Mouse (Mus musculus) heart, embryonic 12.5 days (tissue): Measurements from ENCODE around the gene Lars2. TPM values are rescaled to one million over a fixed set of nuclear protein-coding genes. Genes with fewer than 3 reads are reported as not detected.

ENCODE experiments used
- ATAC-seq: fragments of 200-750 bp; cut with Nextera tagmentation; 2 replicates; pipeline ENCODE4 v1.8.0; 2017; ENCODE audit warnings: moderate TSS enrichment, moderate library complexity; ENCODE audit not compliant: insufficient number of reproducible peaks, low FRiP score
- H3K27ac ChIP-seq: fragments of 300-500 bp; sonication (generic); 2 replicates; pipeline ENCODE4 v1.5.1; 2016; ENCODE audit warnings: mild to moderate bottlenecking, moderate library complexity; ENCODE audit not compliant: poor library complexity, severe bottlenecking
- H3K27me3 ChIP-seq: fragments of 300-500 bp; sonication (generic); replicated peaks from 2 replicates; pipeline ENCODE4 v1.6.1; 2016; ENCODE audit warnings: mild to moderate bottlenecking, moderate library complexity
- H3K36me3 ChIP-seq: fragments of 300-500 bp; sonication (generic); 2 replicates; pipeline ENCODE4 v1.6.1; 2016; ENCODE audit warnings: mild to moderate bottlenecking, moderate library complexity
- H3K4me1 ChIP-seq: fragments of 300-500 bp; sonication (generic); replicated peaks from 2 replicates; pipeline ENCODE4 v1.6.1; 2016; ENCODE audit warnings: mild to moderate bottlenecking
- H3K4me2 ChIP-seq: fragments of 300-500 bp; sonication (generic); 2 replicates; pipeline ENCODE4 v1.6.1; 2016; ENCODE audit warnings: mild to moderate bottlenecking, moderate library complexity
- H3K4me3 ChIP-seq: fragments of 300-500 bp; sonication (generic); 2 replicates; pipeline ENCODE4 v1.5.1; 2016; ENCODE audit warnings: mild to moderate bottlenecking
- H3K9ac ChIP-seq: fragments of 300-500 bp; sonication (generic); 2 replicates; pipeline ENCODE4 v1.6.1; 2016; ENCODE audit warnings: mild to moderate bottlenecking, moderate library complexity
- H3K9me3 ChIP-seq: fragments of 300-500 bp; sonication (generic); replicated peaks from 2 replicates; pipeline ENCODE4 v1.6.1; 2016; ENCODE audit warnings: mild to moderate bottlenecking, moderate library complexity
- WGBS: fragments of 180-500 bp; shearing (Covaris S2); methylation state at CpG from one replicate; pipeline ENCODE4 v1.1.7; 2016; 5-methylcytosine and 5-hydroxymethylcytosine counted together
- polyA plus RNA-seq: library from polyadenylated mRNA; unstranded; fragments of >200 nt; fragmentation: Nextera tagmentation; extraction: Ambion mirVana; gene quantifications from 2 replicates; pipeline ENCODE4 v1.2.1, GENCODE M21; 2016

Gene Lars2
- polyA plus RNA-seq, 1 experiment from 2014 or later: 936 TPM

DNA sequence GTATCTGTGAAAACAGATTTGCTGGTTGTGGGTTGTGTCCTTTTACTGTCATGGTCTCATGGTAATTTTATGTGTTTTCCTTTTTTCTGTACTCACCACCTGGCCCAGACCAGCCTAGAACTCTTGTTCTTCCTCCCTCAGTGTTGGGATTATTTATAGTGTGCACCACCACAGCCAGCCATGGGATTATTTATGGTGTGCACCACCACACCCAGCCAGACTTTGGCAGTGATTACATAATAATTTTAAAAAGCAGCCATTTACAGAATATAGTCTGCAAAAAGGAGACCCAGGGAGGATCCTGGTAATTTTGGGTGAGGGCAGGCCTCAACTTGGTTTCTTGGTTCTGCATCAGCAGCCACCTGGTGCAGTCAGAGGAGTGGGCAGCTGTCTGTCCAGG is 81.9 kb downstream of the Lars2 start:
- Histone ChIP-seq H3K4me1 (0 out of 2 replicates have a peak, but pooled peaks cover 5% of the 10 kb centered on the region), H3K9ac (no peak overlapping the region), H3K4me2 (no peak overlapping the region), H3K9me3 (no peaks in the 10 kb centered on the region), H3K27ac (no peak overlapping the region), H3K27me3 (no peaks in the 10 kb centered on the region), H3K4me3 (no peak overlapping the region), H3K36me3 (0 out of 2 replicates have a peak, but pooled peaks cover 5% of the 10 kb centered on the region)
- no peak for ATAC-seq

DNA sequence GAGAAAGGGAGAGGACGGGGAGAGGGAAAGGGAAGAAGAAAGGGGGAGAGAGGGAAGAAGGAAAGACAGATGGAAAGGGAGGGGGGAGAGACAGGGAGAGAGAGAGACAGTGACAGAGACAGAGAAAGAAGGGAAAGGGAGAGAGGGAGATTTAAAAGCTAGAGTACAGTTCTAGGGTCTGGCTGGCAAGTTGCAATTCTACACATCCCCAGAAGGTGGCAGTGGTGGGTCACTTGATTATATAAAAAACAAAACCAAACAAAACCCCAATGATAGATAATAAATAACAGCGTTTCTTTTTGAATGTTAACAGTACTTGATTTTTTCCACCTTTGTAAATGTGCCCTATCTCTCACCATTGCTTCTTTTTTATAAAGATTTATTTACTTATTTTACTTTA is 83.4 kb downstream of the Lars2 start:
- no peaks in the 10 kb centered on the region for H3K36me3 ChIP-seq
- no peak for ATAC-seq
- H3K27ac ChIP-seq: no peak overlapping the region
- H3K4me1 ChIP-seq: 0 out of 2 replicates have a peak, but pooled peaks cover 5% of the 10 kb centered on the region
- no peaks in the 10 kb centered on the region for H3K27me3 ChIP-seq
- H3K9ac ChIP-seq: no peak overlapping the region
- H3K9me3 ChIP-seq: no peaks in the 10 kb centered on the region
- no peak overlapping the region for H3K4me2 ChIP-seq
- whole genome bisulfite sequencing: 51% methylated on average over 2 of the region's 2 CpGs
- no peak overlapping the region for H3K4me3 ChIP-seq

DNA sequence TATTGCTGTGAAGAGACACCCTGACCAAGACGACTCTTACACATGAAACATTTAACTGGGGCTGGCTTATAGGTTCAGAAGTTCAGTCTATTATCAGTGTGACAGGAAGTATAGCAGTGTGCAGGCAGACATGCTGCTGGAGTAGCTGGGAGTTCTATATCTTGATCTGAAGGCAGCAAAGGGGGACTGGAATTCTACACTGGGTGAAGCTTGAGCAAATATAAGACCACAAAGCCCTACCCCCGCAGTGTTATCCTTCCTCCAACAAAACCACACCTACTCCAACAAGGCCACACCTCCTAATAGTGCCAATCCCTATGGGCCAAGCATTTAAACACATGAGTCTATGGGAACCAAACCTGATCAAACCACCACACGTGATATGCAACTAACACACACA is 85.0 kb downstream of the Lars2 start:
- H3K27ac ChIP-seq: no peak overlapping the region
- no peaks in the 10 kb centered on the region for H3K9me3 ChIP-seq
- no peak overlapping the region for H3K4me3 ChIP-seq
- ATAC-seq: no peak
- H3K4me1 ChIP-seq: peaks cover 11% of the 10 kb centered on the region
- no peak overlapping the region for H3K4me2 ChIP-seq
- WGBS: 65% methylated on average over 3 of the region's 3 CpGs
- no peaks in the 10 kb centered on the region for H3K36me3 ChIP-seq
- no peaks in the 10 kb centered on the region for H3K27me3 ChIP-seq
- H3K9ac ChIP-seq: no peak overlapping the region

- no peak overlapping the region for H3K4me3 ChIP-seq
- no peak overlapping the region for H3K4me2 ChIP-seq
- WGBS: 46% methylated on average over 9 of the region's 9 CpGs
- no peak overlapping the region for H3K9ac ChIP-seq
- H3K4me1 ChIP-seq: peaks cover 17% of the 10 kb centered on the region
- H3K36me3 ChIP-seq: peaks cover 5% of the 10 kb centered on the region
- peak overlapping the region; percentile 68 for H3K27ac ChIP-seq
- no peaks in the 10 kb centered on the region for H3K27me3 ChIP-seq
- H3K9me3 ChIP-seq: no peaks in the 10 kb centered on the region
- no peak for ATAC-seq
These were observed 90.2 kb downstream of the Lars2 start for GRCm38 (mm10) chr9:123456634-123457602.

GRCm38 (mm10) chr9:123457603-123458002 is 90.9 kb downstream of the Lars2 start:
- peaks cover 17% of the 10 kb centered on the region for H3K4me1 ChIP-seq
- no peaks in the 10 kb centered on the region for H3K27me3 ChIP-seq
- H3K4me3 ChIP-seq: no peak overlapping the region
- peak overlapping the region; percentile 68 for H3K27ac ChIP-seq
- H3K9me3 ChIP-seq: no peaks in the 10 kb centered on the region
- H3K4me2 ChIP-seq: no peak overlapping the region
- no peak for ATAC-seq
- peaks cover 5% of the 10 kb centered on the region for H3K36me3 ChIP-seq
- no peak overlapping the region for H3K9ac ChIP-seq
- 33% methylated on average over 2 of the region's 2 CpGs for WGBS

DNA sequence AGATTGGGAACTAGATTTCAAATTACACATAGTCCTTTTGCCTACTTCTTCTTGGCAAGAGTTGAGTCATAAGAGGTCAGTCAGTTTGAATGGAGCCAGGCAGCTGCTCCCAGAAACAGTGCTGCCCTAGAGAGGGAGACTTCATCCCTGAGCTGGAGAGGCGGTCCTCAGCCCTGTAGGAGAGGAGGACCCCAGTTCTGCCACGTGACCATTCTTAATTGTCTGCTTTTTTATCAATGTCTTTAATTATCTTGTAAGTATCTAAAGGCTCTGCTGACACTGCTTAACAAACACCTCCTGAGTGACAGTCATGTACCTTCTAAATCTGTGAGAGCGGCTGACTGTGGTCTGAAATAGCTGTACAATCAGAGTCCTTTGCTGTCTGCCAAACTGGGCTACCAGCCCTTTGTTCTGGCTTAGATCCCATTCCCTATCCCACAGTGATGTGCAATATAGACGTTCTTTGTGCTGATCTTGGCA is 100.5 kb downstream of the Lars2 start:
- Histone ChIP-seq H3K27ac (0 out of 2 replicates have a peak overlapping the region, but pooled peaks have one; percentile 41), H3K27me3 (no peaks in the 10 kb centered on the region), H3K4me1 (peaks cover 15% of the 10 kb centered on the region), H3K4me3 (no peak overlapping the region), H3K9ac (no peak overlapping the region), H3K36me3 (no peaks in the 10 kb centered on the region), H3K9me3 (no peaks in the 10 kb centered on the region), H3K4me2 (no peak overlapping the region)
- 0 out of 2 replicates have a peak, but pooled peaks have one; percentile 29 for ATAC-seq
- 39% methylated on average over 4 of the region's 4 CpGs for WGBS

DNA sequence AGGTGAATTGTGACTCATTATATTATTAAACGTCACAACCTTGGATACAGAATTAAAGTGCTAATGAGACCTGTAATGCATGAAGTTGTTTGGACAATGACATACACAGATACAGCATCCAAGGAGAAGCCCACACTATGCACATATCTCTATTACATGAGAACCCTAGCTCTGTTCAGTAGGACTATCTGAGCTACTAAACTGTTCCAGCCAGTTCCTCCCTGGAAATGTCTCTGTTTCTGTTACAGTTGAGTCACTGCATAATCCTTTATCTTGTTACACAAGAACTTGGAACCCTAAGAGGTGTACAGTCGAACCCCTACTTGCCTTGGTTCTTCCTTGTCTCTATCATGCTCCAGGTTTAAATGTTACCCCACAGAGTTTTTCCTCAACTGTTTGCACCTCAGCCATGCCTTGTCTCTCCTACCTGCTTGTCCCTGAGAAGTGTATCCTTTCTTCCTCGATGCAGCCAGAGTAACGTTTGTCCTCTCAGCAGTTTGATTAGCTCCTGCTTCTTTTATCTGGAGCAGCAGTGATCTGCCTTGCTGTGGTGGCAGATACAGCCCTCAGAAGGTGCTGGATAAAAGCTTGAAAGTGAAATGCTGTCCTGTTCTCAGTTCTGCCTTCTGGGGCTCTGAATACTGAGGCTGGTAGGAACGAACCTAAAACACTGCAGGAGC is 101.8 kb downstream of the Lars2 start:
- Histone ChIP-seq H3K36me3 (no peaks in the 10 kb centered on the region), H3K27ac (no peak overlapping the region), H3K9ac (no peak overlapping the region), H3K9me3 (no peaks in the 10 kb centered on the region), H3K4me2 (no peak overlapping the region), H3K4me1 (peaks cover 20% of the 10 kb centered on the region), H3K27me3 (no peaks in the 10 kb centered on the region), H3K4me3 (no peak overlapping the region)
- ATAC-seq: no peak
- 38% methylated on average over 5 of the region's 5 CpGs for WGBS

- Histone ChIP-seq H3K9ac (no peak overlapping the region), H3K4me2 (no peak overlapping the region), H3K36me3 (no peaks in the 10 kb centered on the region), H3K4me1 (peaks cover 20% of the 10 kb centered on the region), H3K27me3 (no peaks in the 10 kb centered on the region), H3K27ac (no peak overlapping the region), H3K4me3 (no peak overlapping the region), H3K9me3 (no peaks in the 10 kb centered on the region)
- no peak for ATAC-seq
These were observed 102.4 kb downstream of the Lars2 start for GRCm38 (mm10) chr9:123469087-123469486.

- Histone ChIP-seq H3K27me3 (no peaks in the 10 kb centered on the region), H3K4me2 (no peak overlapping the region), H3K27ac (no peak overlapping the region; the same call in 1 of the 2 replicates), H3K36me3 (no peaks in the 10 kb centered on the region), H3K9me3 (no peaks in the 10 kb centered on the region), H3K4me1 (peaks cover 16% of the 10 kb centered on the region), H3K9ac (no peak overlapping the region), H3K4me3 (no peak overlapping the region)
- ATAC-seq: no peak
These were observed 106.7 kb downstream of the Lars2 start for GRCm38 (mm10) chr9:123473377-123473776.

- no peak for ATAC-seq
- Histone ChIP-seq H3K27me3 (no peaks in the 10 kb centered on the region), H3K9ac (no peak overlapping the region), H3K4me3 (no peak overlapping the region), H3K4me2 (no peak overlapping the region), H3K9me3 (no peaks in the 10 kb centered on the region), H3K36me3 (no peaks in the 10 kb centered on the region; the same call in 1 of the 2 replicates), H3K27ac (no peak overlapping the region), H3K4me1 (peaks cover 27% of the 10 kb centered on the region)
- WGBS: 73% methylated on average over 1 of the region's 1 CpGs
These were observed 108.8 kb downstream of the Lars2 start for GRCm38 (mm10) chr9:123475569-123475968.

DNA sequence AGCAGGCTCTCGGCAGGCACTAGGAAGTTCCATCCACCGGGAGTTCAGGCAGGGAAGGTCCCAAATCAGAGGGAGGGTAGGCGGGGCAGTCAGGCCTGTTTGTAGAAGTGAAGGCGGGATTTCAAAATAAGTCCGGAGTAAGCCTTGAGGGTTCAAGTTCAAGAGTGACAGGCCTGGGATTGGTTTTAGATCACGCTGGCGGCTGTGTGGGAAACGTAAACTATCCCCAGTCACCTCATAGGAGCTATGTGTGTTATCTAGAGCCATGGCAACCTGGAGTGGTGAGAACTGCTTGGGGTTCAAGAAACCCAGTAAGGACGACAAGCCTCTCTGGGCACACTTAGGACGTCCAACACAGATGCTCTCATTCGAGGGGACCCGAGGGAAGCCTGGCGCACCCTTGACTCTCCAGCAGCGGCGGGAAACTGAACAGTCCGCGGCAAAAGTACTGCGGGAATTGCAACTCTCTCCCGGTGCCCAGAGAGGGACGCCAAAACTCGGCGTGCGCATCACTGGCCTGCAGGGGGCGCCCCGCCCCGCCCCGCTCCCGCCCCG is 111.4 kb downstream of the Lars2 start:
- no peaks in the 10 kb centered on the region for H3K27me3 ChIP-seq
- peaks cover 52% of the 10 kb centered on the region for H3K4me1 ChIP-seq
- H3K4me2 ChIP-seq: peak overlapping the region; percentile 96
- peak overlapping the region; percentile 46; the same call in 1 of the 2 replicates for H3K27ac ChIP-seq
- ATAC-seq: peak; percentile 51
- WGBS: 2% methylated on average over 29 of the region's 29 CpGs
- H3K4me3 ChIP-seq: peak overlapping the region; percentile 83
- H3K9ac ChIP-seq: peak overlapping the region; percentile 74
- peaks cover 11% of the 10 kb centered on the region for H3K36me3 ChIP-seq
- H3K9me3 ChIP-seq: no peaks in the 10 kb centered on the region
